Mouse (Mus musculus) testis, adult 2 months (tissue): ENCODE measurements around the gene Trak2.
"Not testable (repeated sequence)": the region's sequence is repeated elsewhere in the genome, so short reads cannot be mapped to it uniquely, and the experiment has no call there.

ENCODE experiments used
- CTCF ChIP-seq: fragments of 200-500 bp; IDR thresholded peaks from 2 replicates; pipeline ENCODE4 v1.5.1; 2012; ENCODE audit warnings: low read depth, mild to moderate bottlenecking, inconsistent platforms, low read length, moderate library complexity; ENCODE audit not compliant: control insufficient read depth, insufficient read depth, insufficient replicate concordance
- POLR2A ChIP-seq: fragments of 200-500 bp; IDR thresholded peaks from 2 replicates; pipeline ENCODE4 v1.6.1; 2012; ENCODE audit warnings: low read depth, mild to moderate bottlenecking, inconsistent platforms, low read length, moderate library complexity; ENCODE audit not compliant: control insufficient read depth

DNA sequence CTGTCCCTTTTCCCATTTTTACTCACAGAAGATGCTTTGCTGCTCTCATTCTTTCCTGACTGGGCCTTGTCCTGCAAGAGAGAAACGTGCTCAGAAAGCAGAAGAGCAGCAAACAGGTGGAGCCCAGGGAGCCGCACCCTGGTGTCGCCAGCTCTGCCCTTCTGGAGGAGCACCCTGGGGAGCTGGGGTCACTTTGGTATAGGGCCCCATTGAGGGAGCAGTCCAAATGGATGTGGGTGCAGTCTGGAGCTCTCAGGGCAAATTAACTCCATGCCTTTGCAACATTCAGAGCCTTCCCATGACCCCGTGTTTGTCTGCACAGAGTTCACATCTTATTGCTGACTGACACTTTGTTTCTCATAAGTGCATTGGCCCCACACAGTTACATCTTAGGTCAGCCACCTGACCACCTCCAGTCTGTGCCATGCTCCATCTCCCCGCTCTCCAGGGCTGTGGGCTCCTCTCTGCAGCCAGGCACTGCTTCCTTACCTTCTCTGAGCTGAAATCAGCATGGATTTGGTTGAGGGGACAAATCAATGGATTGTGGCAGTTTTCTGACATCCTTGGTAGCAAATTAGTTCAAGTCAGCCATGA is 82.4 kb downstream of the Trak2 start:
- TF ChIP-seq CTCF, POLR2A: not testable (repeated sequence)
